Mouse (Mus musculus): ENCODE measurements at regions not wholly inside any gene's neighbourhood (a gene's known extent, or its start where the extent isn't known, plus 50 kb on each side); places are given as distances from the start of the nearest gene placed in this dataset.

- no peak overlapping the region for H3K4me2 ChIP-seq (ENCODE audit: low read length)
- no peak overlapping the region for H3K27ac ChIP-seq
- DNase-seq (ENCODE audit: low spot score): no peak
- H3K9ac ChIP-seq (ENCODE audit: low read depth, low read length): no peak overlapping the region
- no peaks in the 10 kb centered on the region for H3K36me3 ChIP-seq (ENCODE audit: insufficient read depth, low read length)
- no peaks in the 10 kb centered on the region for H3K27me3 ChIP-seq (ENCODE audit: insufficient read depth, low read length)
- 76% methylated on average over 1 of the region's 1 CpGs for WGBS
- no peak overlapping the region for H3K4me3 ChIP-seq (replicated peaks; ENCODE audit: low read depth, low read length)
- TF ChIP-seq CTCF (IDR thresholded peaks at IDR 0.05; ENCODE audit: low read depth): no peak
- no peaks in the 10 kb centered on the region for H3K9me3 ChIP-seq (replicated peaks; ENCODE audit: low read length)
- no peaks in the 10 kb centered on the region for H3K4me1 ChIP-seq (replicated peaks; ENCODE audit: insufficient read depth, low read length)
- no peak for ATAC-seq (replicated peaks; ENCODE audit: low FRiP score, low read depth)
Measured at GRCm38 (mm10) chr3:148412191-148412590, 578.2 kb downstream of the Adgrl2 start.

GRCm38 (mm10) chr3:148398349-148398748 lies 592.0 kb downstream of the Adgrl2 start:
- no peak overlapping the region for H3K4me2 ChIP-seq (ENCODE audit: low read length)
- no peak for TF ChIP-seq CTCF (IDR thresholded peaks at IDR 0.05; ENCODE audit: low read depth)
- WGBS: 24% methylated on average over 7 of the region's 7 CpGs
- no peak overlapping the region for H3K27ac ChIP-seq
- no peaks in the 10 kb centered on the region for H3K9me3 ChIP-seq (replicated peaks; ENCODE audit: low read length)
- H3K27me3 ChIP-seq (ENCODE audit: insufficient read depth, low read length): no peaks in the 10 kb centered on the region
- no peaks in the 10 kb centered on the region for H3K36me3 ChIP-seq (ENCODE audit: insufficient read depth, low read length)
- ATAC-seq (replicated peaks; ENCODE audit: low FRiP score, low read depth) (no peak), DNase-seq (ENCODE audit: low spot score) (no peak)
- no peaks in the 10 kb centered on the region for H3K4me1 ChIP-seq (replicated peaks; ENCODE audit: insufficient read depth, low read length)
- no peak overlapping the region for H3K9ac ChIP-seq (ENCODE audit: low read depth, low read length)
- no peak overlapping the region for H3K4me3 ChIP-seq (replicated peaks; ENCODE audit: low read depth, low read length)

GRCm38 (mm10) chr3:148387550-148387949 lies 602.8 kb downstream of the Adgrl2 start:
- no peak overlapping the region for H3K9ac ChIP-seq (ENCODE audit: low read depth, low read length)
- H3K36me3 ChIP-seq (ENCODE audit: insufficient read depth, low read length): no peaks in the 10 kb centered on the region
- H3K9me3 ChIP-seq (replicated peaks; ENCODE audit: low read length): no peaks in the 10 kb centered on the region
- no peak for TF ChIP-seq CTCF (IDR thresholded peaks at IDR 0.05; ENCODE audit: low read depth)
- no peaks in the 10 kb centered on the region for H3K27me3 ChIP-seq (ENCODE audit: insufficient read depth, low read length)
- no peak overlapping the region for H3K4me3 ChIP-seq (replicated peaks; ENCODE audit: low read depth, low read length)
- no peak overlapping the region for H3K4me2 ChIP-seq (ENCODE audit: low read length)
- no peak for ATAC-seq (replicated peaks; ENCODE audit: low FRiP score, low read depth)
- 64% methylated on average over 6 of the region's 6 CpGs for WGBS
- no peak overlapping the region for H3K27ac ChIP-seq
- no peak for DNase-seq (ENCODE audit: low spot score)
- no peaks in the 10 kb centered on the region for H3K4me1 ChIP-seq (replicated peaks; ENCODE audit: insufficient read depth, low read length)

- no peaks in the 10 kb centered on the region for H3K27me3 ChIP-seq (ENCODE audit: insufficient read depth, low read length)
- no peak overlapping the region for H3K27ac ChIP-seq
- no peaks in the 10 kb centered on the region for H3K9me3 ChIP-seq (replicated peaks; ENCODE audit: low read length)
- H3K36me3 ChIP-seq (ENCODE audit: insufficient read depth, low read length): no peaks in the 10 kb centered on the region
- no peak overlapping the region for H3K4me3 ChIP-seq (replicated peaks; ENCODE audit: low read depth, low read length)
- ATAC-seq (replicated peaks; ENCODE audit: low FRiP score, low read depth): no peak
- H3K9ac ChIP-seq (ENCODE audit: low read depth, low read length): no peak overlapping the region
- peak; percentile 24; the same call in 1 of the 2 replicates for TF ChIP-seq CTCF (IDR thresholded peaks at IDR 0.05; ENCODE audit: low read depth)
- H3K4me1 ChIP-seq (replicated peaks; ENCODE audit: insufficient read depth, low read length): no peaks in the 10 kb centered on the region
- 96% methylated on average over 7 of the region's 7 CpGs for WGBS
- no peak for DNase-seq (ENCODE audit: low spot score)
- no peak overlapping the region for H3K4me2 ChIP-seq (ENCODE audit: low read length)
Measured at GRCm38 (mm10) chr3:148385712-148386111, 604.6 kb downstream of the Adgrl2 start.

GRCm38 (mm10) chr3:148381057-148381456 lies 609.3 kb downstream of the Adgrl2 start:
- Histone ChIP-seq H3K36me3 (ENCODE audit: insufficient read depth, low read length) (no peaks in the 10 kb centered on the region), H3K4me2 (ENCODE audit: low read length) (no peak overlapping the region), H3K27me3 (ENCODE audit: insufficient read depth, low read length) (no peaks in the 10 kb centered on the region), H3K27ac (no peak overlapping the region), H3K4me3 (replicated peaks; ENCODE audit: low read depth, low read length) (no peak overlapping the region), H3K9me3 (replicated peaks; ENCODE audit: low read length) (no peaks in the 10 kb centered on the region), H3K9ac (ENCODE audit: low read depth, low read length) (no peak overlapping the region), H3K4me1 (replicated peaks; ENCODE audit: insufficient read depth, low read length) (no peaks in the 10 kb centered on the region)
- DNase-seq (ENCODE audit: low spot score): no peak
- WGBS: 67% methylated on average over 1 of the region's 1 CpGs
- no peak for ATAC-seq (replicated peaks; ENCODE audit: low FRiP score, low read depth)
- TF ChIP-seq CTCF (IDR thresholded peaks at IDR 0.05; ENCODE audit: low read depth): no peak

GRCm38 (mm10) chr3:148363331-148363730 lies 627.0 kb downstream of the Adgrl2 start:
- no peak overlapping the region for H3K4me2 ChIP-seq (ENCODE audit: low read length)
- H3K9me3 ChIP-seq (replicated peaks; ENCODE audit: low read length): no peaks in the 10 kb centered on the region
- no peaks in the 10 kb centered on the region for H3K4me1 ChIP-seq (replicated peaks; ENCODE audit: insufficient read depth, low read length)
- no peak overlapping the region for H3K9ac ChIP-seq (ENCODE audit: low read depth, low read length)
- H3K27ac ChIP-seq: no peak overlapping the region
- 92% methylated on average over 5 of the region's 5 CpGs for WGBS
- ATAC-seq (replicated peaks; ENCODE audit: low FRiP score, low read depth): no peak
- DNase-seq (ENCODE audit: low spot score): no peak
- no peaks in the 10 kb centered on the region for H3K36me3 ChIP-seq (ENCODE audit: insufficient read depth, low read length)
- no peak overlapping the region for H3K4me3 ChIP-seq (replicated peaks; ENCODE audit: low read depth, low read length)
- no peak for TF ChIP-seq CTCF (IDR thresholded peaks at IDR 0.05; ENCODE audit: low read depth)
- H3K27me3 ChIP-seq (ENCODE audit: insufficient read depth, low read length): no peaks in the 10 kb centered on the region

GRCm38 (mm10) chr3:148362453-148362864 lies 627.9 kb downstream of the Adgrl2 start:
- Histone ChIP-seq H3K36me3 (ENCODE audit: insufficient read depth, low read length) (no peaks in the 10 kb centered on the region), H3K27me3 (ENCODE audit: insufficient read depth, low read length) (no peaks in the 10 kb centered on the region), H3K4me3 (replicated peaks; ENCODE audit: low read depth, low read length) (no peak overlapping the region), H3K4me2 (ENCODE audit: low read length) (no peak overlapping the region), H3K9me3 (replicated peaks; ENCODE audit: low read length) (no peaks in the 10 kb centered on the region), H3K9ac (ENCODE audit: low read depth, low read length) (no peak overlapping the region), H3K27ac (no peak overlapping the region), H3K4me1 (replicated peaks; ENCODE audit: insufficient read depth, low read length) (no peaks in the 10 kb centered on the region)
- no peak for TF ChIP-seq CTCF (IDR thresholded peaks at IDR 0.05; ENCODE audit: low read depth)
- WGBS: 37% methylated on average over 2 of the region's 2 CpGs
- peak; percentile 62 for DNase-seq (ENCODE audit: low spot score)
- no peak for ATAC-seq (replicated peaks; ENCODE audit: low FRiP score, low read depth)
